Mouse (Mus musculus) heart, embryonic 11.5 days (tissue): ENCODE data around the gene Lamb2. TPM values are rescaled to one million over a fixed set of nuclear protein-coding genes. Genes with fewer than 3 reads are reported as not detected.

Experiments
- ATAC-seq: fragments of 200-750 bp; cut with Nextera tagmentation; replicated peaks from 2 replicates; pipeline ENCODE4 v1.8.0; 2017; ENCODE audit warnings: moderate library complexity; ENCODE audit not compliant: insufficient number of reproducible peaks, low FRiP score, low TSS enrichment
- H3K27ac ChIP-seq: fragments of 300-500 bp; sonication (generic); 2 replicates; pipeline ENCODE4 v1.5.1; 2014; ENCODE audit warnings: mild to moderate bottlenecking, low read depth, low read length
- H3K27me3 ChIP-seq: fragments of 300-500 bp; sonication (generic); 2 replicates; pipeline ENCODE4 v1.6.1; 2014; ENCODE audit warnings: mild to moderate bottlenecking, low read length, mixed read lengths; ENCODE audit not compliant: control insufficient read depth, insufficient read depth
- H3K36me3 ChIP-seq: fragments of 300-500 bp; sonication (generic); 2 replicates; pipeline ENCODE4 v1.6.1; 2014; ENCODE audit warnings: mild to moderate bottlenecking, low read length, moderate library complexity, mixed read lengths; ENCODE audit not compliant: control insufficient read depth, insufficient read depth
- H3K4me1 ChIP-seq: fragments of 300-500 bp; sonication (generic); 2 replicates; pipeline ENCODE4 v1.6.1; 2014; ENCODE audit warnings: low read length; ENCODE audit not compliant: control insufficient read depth, insufficient read depth
- H3K4me2 ChIP-seq: fragments of 300-500 bp; sonication (generic); 2 replicates; pipeline ENCODE4 v1.6.1; 2014; ENCODE audit warnings: mild to moderate bottlenecking, moderate library complexity
- H3K4me3 ChIP-seq: fragments of 300-500 bp; sonication (generic); 2 replicates; pipeline ENCODE4 v1.5.1; 2014; ENCODE audit warnings: low read depth, low read length
- H3K9ac ChIP-seq: fragments of 300-500 bp; sonication (generic); 2 replicates; pipeline ENCODE4 v1.6.1; 2014; ENCODE audit warnings: mild to moderate bottlenecking, low read depth, low read length, moderate library complexity
- H3K9me3 ChIP-seq: fragments of 300-500 bp; sonication (generic); replicated peaks from 2 replicates; pipeline ENCODE4 v1.6.1; 2016; ENCODE audit warnings: low read length; ENCODE audit not compliant: control insufficient read depth
- WGBS: fragments of 180-500 bp; shearing (Covaris S2); extraction: QIAGEN DNeasy Blood & Tissue Kit; methylation state at CpG from one replicate; pipeline ENCODE4 v1.1.7; 2014; ENCODE audit not compliant: insufficient replicate concordance; 5-methylcytosine and 5-hydroxymethylcytosine counted together
- polyA plus RNA-seq: library from polyadenylated mRNA; unstranded; fragments of >200 nt; fragmentation: Nextera tagmentation; extraction: Ambion mirVana; gene quantifications from 2 replicates; pipeline ENCODE4 v1.2.1, GENCODE M21; 2014

Lamb2 gene
- polyA plus RNA-seq, 1 experiment from 2014 or later, result 22.7 TPM

GRCm38 (mm10) chr9:108450292-108451169, 29.0 kb upstream of the Lamb2 start:
- peak overlapping the region; percentile 89 for H3K4me2 ChIP-seq
- peaks cover 4% of the 10 kb centered on the region; the same call in 1 of the 2 replicates for H3K36me3 ChIP-seq
- peak overlapping the region; percentile 95 for H3K27ac ChIP-seq
- 47% methylated on average over 21 of the region's 21 CpGs for WGBS
- H3K9ac ChIP-seq, result peak overlapping the region; percentile 56
- no peaks in the 10 kb centered on the region for H3K27me3 ChIP-seq
- ATAC-seq, result peak; percentile 75
- peak overlapping the region; percentile 60 for H3K4me3 ChIP-seq
- peaks cover 42% of the 10 kb centered on the region for H3K4me1 ChIP-seq
- no peaks in the 10 kb centered on the region for H3K9me3 ChIP-seq

DNA sequence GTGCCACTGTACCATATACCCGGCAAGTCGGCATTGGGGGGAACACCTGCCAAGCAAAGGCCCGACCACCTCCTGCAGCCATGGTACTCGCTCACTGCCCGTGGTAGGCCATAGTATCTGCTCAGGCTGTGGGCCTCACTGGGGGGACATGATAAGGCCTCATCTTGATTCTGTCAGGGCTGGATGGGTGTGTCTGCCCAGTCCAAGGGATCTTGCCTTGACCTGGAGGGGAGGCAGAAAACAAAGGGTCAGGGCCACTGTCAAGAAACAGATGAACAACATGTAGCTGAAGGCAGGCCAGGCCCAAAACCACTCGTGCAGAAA, 28.4 kb upstream of the Lamb2 start:
- 54% methylated on average over 6 of the region's 6 CpGs for WGBS
- Histone ChIP-seq H3K27me3 (no peaks in the 10 kb centered on the region), H3K4me2 (peak overlapping the region; percentile 89), H3K9ac (peak overlapping the region; percentile 56), H3K36me3 (peaks cover 4% of the 10 kb centered on the region; the same call in 1 of the 2 replicates), H3K27ac (peak overlapping the region; percentile 95), H3K9me3 (no peaks in the 10 kb centered on the region), H3K4me1 (peaks cover 42% of the 10 kb centered on the region), H3K4me3 (peak overlapping the region; percentile 60)
- ATAC-seq, result 0 out of 2 replicates have a peak, but pooled peaks have one; percentile 8

- peaks cover 42% of the 10 kb centered on the region for H3K4me1 ChIP-seq
- no peaks in the 10 kb centered on the region for H3K9me3 ChIP-seq
- H3K4me3 ChIP-seq, result peak overlapping the region; percentile 60
- WGBS, result 37% methylated on average over 6 of the region's 6 CpGs
- ATAC-seq, result no peak
- H3K27me3 ChIP-seq, result no peaks in the 10 kb centered on the region
- peak overlapping the region; percentile 78 for H3K9ac ChIP-seq
- H3K36me3 ChIP-seq, result peaks cover 4% of the 10 kb centered on the region; the same call in 1 of the 2 replicates
- peak overlapping the region; percentile 89 for H3K4me2 ChIP-seq
- H3K27ac ChIP-seq, result peak overlapping the region; percentile 95
Measured at GRCm38 (mm10) chr9:108451519-108452160, 27.9 kb upstream of the Lamb2 start.

DNA sequence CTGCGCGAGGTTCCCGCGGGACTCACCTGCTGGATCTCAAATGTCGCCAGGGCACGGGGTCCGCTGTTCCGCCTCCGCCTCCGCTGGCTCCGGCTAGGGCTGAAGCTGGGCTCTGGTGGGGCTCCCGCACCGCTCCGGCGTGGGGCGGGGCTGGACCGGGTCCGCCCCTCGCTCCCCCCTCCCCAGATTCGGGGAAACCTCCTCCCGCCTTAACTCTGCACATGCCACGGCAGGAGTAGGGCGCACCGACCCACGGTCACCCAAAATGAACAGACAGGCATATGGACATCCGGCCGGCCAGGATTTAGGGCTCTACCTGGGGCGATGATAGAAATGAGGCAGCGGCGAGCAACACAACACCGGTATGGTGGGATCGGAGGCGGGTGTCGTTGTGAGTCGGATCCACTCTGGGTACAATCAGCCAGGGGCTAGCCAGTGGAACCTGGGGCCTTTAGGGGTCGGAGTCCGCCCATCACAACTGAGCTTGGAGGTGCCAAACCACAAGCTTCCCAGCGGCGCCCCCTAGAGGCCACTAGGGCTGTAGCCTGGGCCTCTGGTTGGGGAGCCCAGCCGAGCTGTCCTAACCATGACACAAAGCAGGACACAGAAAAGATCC, 27.1 kb upstream of the Lamb2 start:
- peak overlapping the region; percentile 60 for H3K4me3 ChIP-seq
- peaks cover 42% of the 10 kb centered on the region for H3K4me1 ChIP-seq
- under 1% methylated on average over 40 of the region's 40 CpGs for WGBS
- H3K27me3 ChIP-seq, result no peaks in the 10 kb centered on the region
- ATAC-seq, result peak; percentile 65
- H3K4me2 ChIP-seq, result peak overlapping the region; percentile 89
- H3K36me3 ChIP-seq, result peaks cover 4% of the 10 kb centered on the region; the same call in 1 of the 2 replicates
- no peaks in the 10 kb centered on the region for H3K9me3 ChIP-seq
- H3K27ac ChIP-seq, result peak overlapping the region; percentile 95
- H3K9ac ChIP-seq, result peak overlapping the region; percentile 78

DNA sequence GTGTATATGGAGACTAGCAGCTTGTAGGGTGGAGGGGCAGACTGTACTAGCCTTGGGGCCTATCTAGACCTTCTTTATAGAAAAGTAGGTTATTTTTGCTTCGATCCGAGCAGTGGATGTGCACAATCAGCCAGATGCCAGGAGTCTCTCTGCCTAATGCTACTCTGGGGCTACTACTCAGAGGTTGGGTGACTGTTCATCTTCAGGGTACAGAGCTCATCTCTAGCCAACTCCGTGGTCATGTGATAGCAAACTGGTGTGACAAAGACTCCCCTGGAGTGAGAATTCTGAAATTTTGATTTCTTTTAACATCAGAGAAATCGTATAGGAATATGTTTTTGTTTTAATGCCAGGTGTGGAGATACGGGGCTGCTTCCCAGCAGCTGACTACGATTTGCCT, 26.6 kb upstream of the Lamb2 start:
- Histone ChIP-seq H3K9ac (peak overlapping the region; percentile 78; the same call in 1 of the 2 replicates), H3K4me3 (peak overlapping the region; percentile 60), H3K27ac (peak overlapping the region; percentile 95), H3K36me3 (peaks cover under 1% of the 10 kb centered on the region; the same call in 1 of the 2 replicates), H3K9me3 (no peaks in the 10 kb centered on the region), H3K4me2 (peak overlapping the region; percentile 89), H3K27me3 (no peaks in the 10 kb centered on the region), H3K4me1 (peaks cover 42% of the 10 kb centered on the region)
- 44% methylated on average over 6 of the region's 6 CpGs for WGBS
- no peak for ATAC-seq

DNA sequence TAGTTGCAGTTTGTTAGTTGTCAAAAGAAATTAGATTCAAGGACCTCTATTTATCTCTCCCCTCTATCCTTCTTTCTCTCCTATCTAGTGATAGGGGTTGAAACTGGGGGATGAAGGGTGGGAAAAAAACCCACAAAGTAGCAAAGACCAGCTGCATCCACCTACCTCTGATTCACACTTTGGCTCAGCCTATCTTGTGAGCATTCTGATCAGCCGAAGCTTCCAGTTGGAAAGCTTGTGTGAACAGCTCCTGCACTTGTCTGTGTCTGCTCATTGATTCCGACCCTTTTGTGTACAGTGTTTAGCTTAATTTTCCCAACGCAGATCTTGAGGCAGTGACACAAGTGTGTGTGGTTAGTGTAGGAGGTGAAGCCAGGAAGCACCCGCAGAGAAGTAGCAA, 26.1 kb upstream of the Lamb2 start:
- Histone ChIP-seq H3K9ac (no peak overlapping the region), H3K4me3 (no peak overlapping the region), H3K27me3 (no peaks in the 10 kb centered on the region), H3K9me3 (no peaks in the 10 kb centered on the region), H3K36me3 (no peaks in the 10 kb centered on the region; the same call in 1 of the 2 replicates), H3K27ac (peak overlapping the region; percentile 95), H3K4me2 (no peak overlapping the region), H3K4me1 (peaks cover 42% of the 10 kb centered on the region)
- WGBS, result 70% methylated on average over 4 of the region's 4 CpGs
- ATAC-seq, result no peak

- no peak overlapping the region for H3K4me3 ChIP-seq
- WGBS, result 74% methylated on average over 6 of the region's 6 CpGs
- H3K4me1 ChIP-seq, result peaks cover 33% of the 10 kb centered on the region
- ATAC-seq, result no peak
- no peaks in the 10 kb centered on the region for H3K9me3 ChIP-seq
- no peak overlapping the region for H3K9ac ChIP-seq
- H3K36me3 ChIP-seq, result no peaks in the 10 kb centered on the region; the same call in 1 of the 2 replicates
- H3K4me2 ChIP-seq, result no peak overlapping the region
- H3K27ac ChIP-seq, result no peak overlapping the region
- H3K27me3 ChIP-seq, result no peaks in the 10 kb centered on the region
Measured at GRCm38 (mm10) chr9:108454429-108454828, 25.1 kb upstream of the Lamb2 start.

GRCm38 (mm10) chr9:108455747-108456571, 23.6 kb upstream of the Lamb2 start:
- Histone ChIP-seq H3K4me1 (peaks cover 18% of the 10 kb centered on the region), H3K9ac (no peak overlapping the region), H3K4me2 (no peak overlapping the region), H3K27me3 (no peaks in the 10 kb centered on the region), H3K27ac (no peak overlapping the region), H3K36me3 (no peaks in the 10 kb centered on the region), H3K4me3 (no peak overlapping the region), H3K9me3 (no peaks in the 10 kb centered on the region)
- ATAC-seq, result no peak
- WGBS, result 63% methylated on average over 12 of the region's 12 CpGs
